Mouse (Mus musculus): Measurements from ENCODE around the gene Fhdc1. TPM values are rescaled to one million over a fixed set of nuclear protein-coding genes. Genes with fewer than 3 reads are reported as not detected.

Fhdc1 gene
- total RNA-seq, 1 experiment: 1.2 TPM

- no peak for DNase-seq (ENCODE audit: low read depth, low spot score)
- in situ Hi-C loops (cut with MboI; ENCODE audit: low sequenced_read_pairs in 2 of 2, unreplicated experiment in 2 of 2): no loop called here
These were observed 85.3 kb downstream of the Fhdc1 start for GRCm38 (mm10) chr3:84394841-84395447.

More at GRCm38 (mm10) chr3:84394841-84395447, 85.3 kb downstream of the Fhdc1 start:
- H3K9me3 ChIP-seq (ENCODE audit: control insufficient read depth, insufficient read depth, low read depth, low read length): no peaks in the 10 kb centered on the region
- H3K4me3 ChIP-seq (ENCODE audit: insufficient read depth in 1 of 2, low read depth in 1 of 2, low read length in 2 of 2, poor library complexity in 1 of 2, severe bottlenecking in 1 of 2): no peak overlapping the region
- no peaks in the 10 kb centered on the region for H3K4me1 ChIP-seq (ENCODE audit: control insufficient read depth in 2 of 2, insufficient read depth in 2 of 2, low read length in 2 of 2, poor library complexity in 1 of 2)
- H3K9ac ChIP-seq (ENCODE audit: insufficient read depth, low read depth, low read length, poor library complexity, severe bottlenecking): no peak overlapping the region
- H3K27ac ChIP-seq (ENCODE audit: insufficient read depth, low read depth, low read length, poor library complexity, severe bottlenecking): no peak overlapping the region
- no peaks in the 10 kb centered on the region for H3K36me3 ChIP-seq (ENCODE audit: control insufficient read depth, insufficient read depth, low read length, poor library complexity, severe bottlenecking)
- TF ChIP-seq HCFC1 (IDR thresholded peaks at IDR 0.05; ENCODE audit: borderline replicate concordance, insufficient read depth, low read length): no peak
- TF ChIP-seq ZC3H11A (IDR thresholded peaks at IDR 0.05; ENCODE audit: borderline replicate concordance, low read depth, low read length): no peak
- TF ChIP-seq MAFK (IDR thresholded peaks at IDR 0.05; ENCODE audit: insufficient read depth, low read depth, low read length): no peak
- no peak for TF ChIP-seq CHD2 (IDR thresholded peaks at IDR 0.05; ENCODE audit: low read depth, low read length)
- no peak for TF ChIP-seq ZNF384 (IDR thresholded peaks at IDR 0.05; ENCODE audit: low read depth, low read length)

Other genes with a start within 250 kb of the Fhdc1 start
- gene Trim2, start 173.6 kb downstream of the Fhdc1 start, total RNA-seq (2012; rRNA removed): 27.3 and 50.2 TPM in 2 replicates
- gene Arfip1, start 102.2 kb upstream of the Fhdc1 start, total RNA-seq (2012; rRNA removed): 10.5 and 17.4 TPM in 2 replicates
- not detected in 2 replicates for gene Tigd4, start 113.1 kb upstream of the Fhdc1 start, total RNA-seq (2012; rRNA removed)
- gene Tmem154, start 185.8 kb upstream of the Fhdc1 start, total RNA-seq (2012; rRNA removed): 0.31 and 0.53 TPM in 2 replicates